Mouse (Mus musculus) lung, postnatal 0 days (tissue): ENCODE measurements around the gene Cop1. TPM values are rescaled to one million over a fixed set of nuclear protein-coding genes. Genes with fewer than 3 reads are reported as not detected.

Experiments used
- ATAC-seq: fragments of 200-750 bp; cut with Nextera tagmentation; 2 replicates; pipeline ENCODE4 v1.8.0; 2017; ENCODE audit warnings: moderate library complexity
- DNase-seq: peaks from one replicate; pipeline ENCODE4 v3.0.0-alpha.2; 2016; ENCODE audit warnings: low spot score
- H3K27ac ChIP-seq: fragments of 300-500 bp; sonication (generic); 2 replicates; pipeline ENCODE4 v1.5.1; 2014; ENCODE audit warnings: antibody characterized with exemption, mild to moderate bottlenecking, low read length, mixed read lengths
- H3K27me3 ChIP-seq: fragments of 300-500 bp; sonication (generic); replicated peaks from 2 replicates; pipeline ENCODE4 v1.6.1; 2014; ENCODE audit warnings: low read length, mixed read lengths; ENCODE audit not compliant: insufficient read depth
- H3K36me3 ChIP-seq: fragments of 300-500 bp; sonication (generic); 2 replicates; pipeline ENCODE4 v1.6.1; 2014; ENCODE audit warnings: low read length, mixed read lengths; ENCODE audit not compliant: insufficient read depth
- H3K4me1 ChIP-seq: fragments of 300-500 bp; sonication (generic); 2 replicates; pipeline ENCODE4 v1.6.1; 2014; ENCODE audit warnings: antibody characterized with exemption, low read depth, low read length, mixed read lengths; ENCODE audit not compliant: insufficient read depth
- H3K4me2 ChIP-seq: fragments of 300-500 bp; sonication (generic); replicated peaks from 2 replicates; pipeline ENCODE4 v1.6.1; 2014; ENCODE audit warnings: low read depth, mild to moderate bottlenecking, low read length, moderate library complexity, mixed read lengths
- H3K4me3 ChIP-seq: fragments of 300-500 bp; sonication (generic); 2 replicates; pipeline ENCODE4 v1.5.1; 2014; ENCODE audit warnings: low read depth, low read length
- H3K9ac ChIP-seq: fragments of 300-500 bp; sonication (generic); replicated peaks from 2 replicates; pipeline ENCODE4 v1.6.1; 2014; ENCODE audit warnings: low read depth, mild to moderate bottlenecking
- H3K9me3 ChIP-seq: fragments of 300-500 bp; sonication (generic); 2 replicates; pipeline ENCODE4 v1.6.1; 2016; ENCODE audit warnings: low read length, mixed read lengths
- CTCF ChIP-seq: IDR thresholded peaks from 2 replicates; pipeline ENCODE4 v1.5.1; 2016; ENCODE audit warnings: antibody characterized with exemption, mild to moderate bottlenecking
- EP300 ChIP-seq: IDR thresholded peaks from 2 replicates; pipeline ENCODE4 v1.6.1; 2016; ENCODE audit warnings: antibody characterized with exemption, mild to moderate bottlenecking, control low read depth
- WGBS: fragments of 180-500 bp; shearing (Covaris S2); extraction: QIAGEN DNeasy Blood & Tissue Kit; methylation state at CpG from one replicate; pipeline ENCODE4 v1.1.7; 2014; 5-methylcytosine and 5-hydroxymethylcytosine counted together
- microRNA-seq: library from miRNA; unstranded; fragments of <30 nt; microRNA quantifications from one replicate; pipeline ENCODE4, GENCODE M21; 2016
- polyA plus RNA-seq: library from polyadenylated mRNA; unstranded; fragments of >200 nt; fragmentation: Nextera tagmentation; extraction: Ambion mirVana; gene quantifications from 2 replicates; pipeline ENCODE4 v1.2.1, GENCODE M21; 2015

Gene Cop1
- polyA plus RNA-seq, 1 experiment from 2014 or later = 49.1 TPM

- TF ChIP-seq CTCF (no peak), EP300 (no peak)
- Histone ChIP-seq H3K27ac (no peak overlapping the region), H3K4me2 (no peak overlapping the region), H3K4me3 (no peak overlapping the region), H3K36me3 (no peaks in the 10 kb centered on the region), H3K9ac (no peak overlapping the region), H3K27me3 (no peaks in the 10 kb centered on the region), H3K4me1 (no peaks in the 10 kb centered on the region), H3K9me3 (no peaks in the 10 kb centered on the region)
- ATAC-seq = no peak
- DNase-seq = no peak
- 59% methylated on average over 8 of the region's 8 CpGs for WGBS
Measured at GRCm38 (mm10) chr1:159392667-159393066, 160.5 kb downstream of the Cop1 start.

- Histone ChIP-seq H3K9ac (no peak overlapping the region), H3K9me3 (no peaks in the 10 kb centered on the region), H3K4me3 (no peak overlapping the region), H3K4me2 (no peak overlapping the region), H3K27me3 (no peaks in the 10 kb centered on the region), H3K27ac (no peak overlapping the region), H3K4me1 (no peaks in the 10 kb centered on the region), H3K36me3 (no peaks in the 10 kb centered on the region)
- WGBS = 22% methylated on average over 6 of the region's 6 CpGs
- TF ChIP-seq EP300 = no peak
- TF ChIP-seq CTCF = no peak
- ATAC-seq = no peak
- DNase-seq = no peak
Measured at GRCm38 (mm10) chr1:159393070-159393699, 161.1 kb downstream of the Cop1 start.

- Histone ChIP-seq H3K27me3 (no peaks in the 10 kb centered on the region), H3K27ac (no peak overlapping the region), H3K4me2 (no peak overlapping the region), H3K36me3 (no peaks in the 10 kb centered on the region), H3K4me3 (no peak overlapping the region), H3K9me3 (no peaks in the 10 kb centered on the region), H3K9ac (no peak overlapping the region), H3K4me1 (no peaks in the 10 kb centered on the region)
- WGBS = 5% methylated on average over 1 of the region's 1 CpGs
- no peak for TF ChIP-seq EP300
- no peak for TF ChIP-seq CTCF
- ATAC-seq = no peak
- DNase-seq = no peak
Measured at GRCm38 (mm10) chr1:159393931-159394330, 161.8 kb downstream of the Cop1 start.

GRCm38 (mm10) chr1:159396515-159396914 is 164.4 kb downstream of the Cop1 start:
- Histone ChIP-seq H3K27ac (no peak overlapping the region), H3K4me1 (no peaks in the 10 kb centered on the region), H3K4me3 (no peak overlapping the region), H3K9ac (no peak overlapping the region), H3K4me2 (peak overlapping the region; percentile 46), H3K36me3 (no peaks in the 10 kb centered on the region), H3K27me3 (no peaks in the 10 kb centered on the region), H3K9me3 (no peaks in the 10 kb centered on the region)
- DNase-seq = peak; percentile 50
- ATAC-seq = no peak; the same call in 1 of the 2 replicates
- WGBS = 5% methylated on average over 9 of the region's 9 CpGs
- TF ChIP-seq EP300 (no peak), CTCF (peak; percentile 81)

Small RNAs within 50 kb of the gene (microRNA-seq; reads per million reads assigned to microRNA genes)
- gene Mir1843b = 39.2 reads per million, percentile 39 among the genes with 10 or more reads in this experiment
